Mouse (Mus musculus) lung, embryonic 14.5 days (tissue): Measurements from ENCODE around the gene Anks3. TPM values are rescaled to one million over a fixed set of nuclear protein-coding genes. Genes with fewer than 3 reads are reported as not detected.
A peak's percentile ranks its signal among the peaks of the same experiment; 100 is the strongest.

Experiments
- ATAC-seq: fragments of 200-750 bp; cut with Nextera tagmentation; 2 replicates; pipeline ENCODE4 v1.8.0; 2017; ENCODE audit warnings: mild to moderate bottlenecking, moderate TSS enrichment, moderate library complexity; ENCODE audit not compliant: insufficient read depth
- DNase-seq: peaks from one replicate; pipeline ENCODE4 v3.0.0-alpha.2; 2015
- H3K27ac ChIP-seq: fragments of 300-500 bp; sonication (generic); 2 replicates; pipeline ENCODE4 v1.5.1; 2014; ENCODE audit warnings: low read depth, mild to moderate bottlenecking, moderate library complexity
- H3K27me3 ChIP-seq: fragments of 300-500 bp; sonication (generic); 2 replicates; pipeline ENCODE4 v1.6.1; 2014; ENCODE audit warnings: low read length, control low read depth; ENCODE audit not compliant: insufficient read depth
- H3K36me3 ChIP-seq: fragments of 300-500 bp; sonication (generic); 2 replicates; pipeline ENCODE4 v1.6.1; 2014; ENCODE audit warnings: control low read depth; ENCODE audit not compliant: insufficient read depth
- H3K4me1 ChIP-seq: fragments of 300-500 bp; sonication (generic); 2 replicates; pipeline ENCODE4 v1.6.1; 2014; ENCODE audit warnings: antibody characterized with exemption, control low read depth; ENCODE audit not compliant: insufficient read depth
- H3K4me2 ChIP-seq: fragments of 300-500 bp; sonication (generic); 2 replicates; pipeline ENCODE4 v1.6.1; 2014; ENCODE audit warnings: mild to moderate bottlenecking
- H3K4me3 ChIP-seq: fragments of 300-500 bp; sonication (generic); 2 replicates; pipeline ENCODE4 v1.5.1; 2014; ENCODE audit warnings: low read depth, low read length
- H3K9ac ChIP-seq: fragments of 300-500 bp; sonication (generic); 2 replicates; pipeline ENCODE4 v1.6.1; 2014
- H3K9me3 ChIP-seq: fragments of 300-500 bp; sonication (generic); 2 replicates; pipeline ENCODE4 v1.6.1; 2016; ENCODE audit warnings: low read depth, low read length, control low read depth
- CTCF ChIP-seq: IDR thresholded peaks from 2 replicates; pipeline ENCODE4 v1.5.1; 2016; ENCODE audit warnings: antibody characterized with exemption, low read depth
- WGBS: fragments of 180-500 bp; shearing (Covaris S2); extraction: QIAGEN DNeasy Blood & Tissue Kit; methylation state at CpG from one replicate; pipeline ENCODE4 v1.1.7; 2014; 5-methylcytosine and 5-hydroxymethylcytosine counted together
- polyA plus RNA-seq: library from polyadenylated mRNA; unstranded; fragments of >200 nt; fragmentation: Nextera tagmentation; extraction: Ambion mirVana; gene quantifications from 2 replicates; pipeline ENCODE4 v1.2.1, GENCODE M21; 2014

Anks3 gene
- polyA plus RNA-seq, 1 experiment from 2014 or later, result 53.1 TPM

- no peaks in the 10 kb centered on the region for H3K9me3 ChIP-seq
- peaks cover 82% of the 10 kb centered on the region for H3K36me3 ChIP-seq
- no peaks in the 10 kb centered on the region for H3K4me1 ChIP-seq
- TF ChIP-seq CTCF, result no peak
- no peaks in the 10 kb centered on the region for H3K27me3 ChIP-seq
- no peak overlapping the region for H3K27ac ChIP-seq
- no peak overlapping the region for H3K4me2 ChIP-seq
- WGBS, result 88% methylated on average over 5 of the region's 5 CpGs
- H3K4me3 ChIP-seq, result no peak overlapping the region
- no peak overlapping the region for H3K9ac ChIP-seq
- ATAC-seq (no peak), DNase-seq (no peak)
Observed at GRCm38 (mm10) chr16:4923996-4924395, 40.0 kb downstream of the Anks3 start.

- H3K36me3 ChIP-seq, result peaks cover 75% of the 10 kb centered on the region
- H3K4me3 ChIP-seq, result no peak overlapping the region
- no peak overlapping the region for H3K9ac ChIP-seq
- H3K9me3 ChIP-seq, result no peaks in the 10 kb centered on the region
- H3K4me2 ChIP-seq, result no peak overlapping the region
- H3K27ac ChIP-seq, result no peak overlapping the region
- no peak for TF ChIP-seq CTCF
- WGBS, result 86% methylated on average over 6 of the region's 6 CpGs
- no peak for DNase-seq
- H3K27me3 ChIP-seq, result no peaks in the 10 kb centered on the region
- no peaks in the 10 kb centered on the region for H3K4me1 ChIP-seq
- ATAC-seq, result no peak
Observed at GRCm38 (mm10) chr16:4922481-4922880, 41.5 kb downstream of the Anks3 start.

DNA sequence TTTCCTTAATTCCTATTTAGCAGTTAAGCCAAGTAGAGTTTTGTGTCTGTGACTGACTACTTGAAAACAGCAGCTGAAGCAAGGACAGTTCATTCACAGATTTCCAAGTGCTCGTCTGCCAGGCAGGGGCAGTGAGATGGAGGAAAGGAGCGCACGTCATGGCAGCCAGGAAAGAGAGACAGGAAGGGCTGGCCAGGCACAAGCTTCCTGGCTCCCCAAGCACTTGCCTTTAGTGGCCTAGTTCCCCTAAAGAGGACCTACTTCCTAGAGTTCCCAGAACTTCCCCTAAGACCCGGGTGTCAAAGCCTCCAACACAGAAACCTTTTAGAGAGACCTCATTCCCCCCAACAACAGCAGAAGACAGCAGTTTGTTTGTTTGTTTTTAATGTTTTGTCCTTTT is 43.4 kb downstream of the Anks3 start:
- no peaks in the 10 kb centered on the region for H3K4me1 ChIP-seq
- no peak overlapping the region for H3K4me2 ChIP-seq
- no peaks in the 10 kb centered on the region for H3K27me3 ChIP-seq
- no peak for TF ChIP-seq CTCF
- H3K27ac ChIP-seq, result no peak overlapping the region
- ATAC-seq (no peak), DNase-seq (peak; percentile 14)
- WGBS, result 67% methylated on average over 4 of the region's 4 CpGs
- H3K4me3 ChIP-seq, result no peak overlapping the region
- no peak overlapping the region for H3K9ac ChIP-seq
- peaks cover 74% of the 10 kb centered on the region for H3K36me3 ChIP-seq
- no peaks in the 10 kb centered on the region for H3K9me3 ChIP-seq

- no peak overlapping the region for H3K4me2 ChIP-seq
- H3K4me1 ChIP-seq, result no peaks in the 10 kb centered on the region; the same call in 1 of the 2 replicates
- DNase-seq (no peak), ATAC-seq (no peak)
- peaks cover 72% of the 10 kb centered on the region for H3K36me3 ChIP-seq
- H3K27ac ChIP-seq, result no peak overlapping the region
- WGBS, result 94% methylated on average over 2 of the region's 2 CpGs
- no peak for TF ChIP-seq CTCF
- H3K27me3 ChIP-seq, result no peaks in the 10 kb centered on the region
- no peak overlapping the region for H3K4me3 ChIP-seq
- H3K9ac ChIP-seq, result no peak overlapping the region
- H3K9me3 ChIP-seq, result no peaks in the 10 kb centered on the region
Observed at GRCm38 (mm10) chr16:4916608-4917007, 47.4 kb downstream of the Anks3 start.

DNA sequence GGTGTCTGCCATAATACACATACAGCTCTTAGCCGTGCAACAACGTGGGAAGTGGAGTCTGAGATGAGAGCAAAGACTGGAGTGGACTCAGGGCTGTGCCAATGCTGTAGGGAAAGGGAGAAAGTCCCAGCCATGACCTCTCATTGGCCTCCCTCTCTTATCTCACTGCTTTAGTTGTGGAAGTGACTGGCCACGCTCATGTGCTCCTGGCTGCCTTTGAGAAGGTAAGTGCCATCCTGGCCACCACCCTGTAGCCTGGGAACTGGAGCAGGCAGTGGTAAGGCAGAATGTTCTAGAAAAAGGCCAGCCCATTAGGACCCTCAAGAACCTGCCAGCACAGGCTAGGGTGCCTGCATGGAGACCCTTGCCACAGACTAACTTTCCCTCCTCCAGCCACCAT is 48.1 kb downstream of the Anks3 start:
- no peak for TF ChIP-seq CTCF
- no peak for ATAC-seq
- Histone ChIP-seq H3K27me3 (no peaks in the 10 kb centered on the region), H3K4me2 (no peak overlapping the region), H3K36me3 (peaks cover 77% of the 10 kb centered on the region), H3K9me3 (no peaks in the 10 kb centered on the region), H3K4me3 (no peak overlapping the region), H3K27ac (no peak overlapping the region), H3K9ac (no peak overlapping the region), H3K4me1 (no peaks in the 10 kb centered on the region; the same call in 1 of the 2 replicates)
- no peak for DNase-seq
- 80% methylated on average over 3 of the region's 3 CpGs for WGBS

DNA sequence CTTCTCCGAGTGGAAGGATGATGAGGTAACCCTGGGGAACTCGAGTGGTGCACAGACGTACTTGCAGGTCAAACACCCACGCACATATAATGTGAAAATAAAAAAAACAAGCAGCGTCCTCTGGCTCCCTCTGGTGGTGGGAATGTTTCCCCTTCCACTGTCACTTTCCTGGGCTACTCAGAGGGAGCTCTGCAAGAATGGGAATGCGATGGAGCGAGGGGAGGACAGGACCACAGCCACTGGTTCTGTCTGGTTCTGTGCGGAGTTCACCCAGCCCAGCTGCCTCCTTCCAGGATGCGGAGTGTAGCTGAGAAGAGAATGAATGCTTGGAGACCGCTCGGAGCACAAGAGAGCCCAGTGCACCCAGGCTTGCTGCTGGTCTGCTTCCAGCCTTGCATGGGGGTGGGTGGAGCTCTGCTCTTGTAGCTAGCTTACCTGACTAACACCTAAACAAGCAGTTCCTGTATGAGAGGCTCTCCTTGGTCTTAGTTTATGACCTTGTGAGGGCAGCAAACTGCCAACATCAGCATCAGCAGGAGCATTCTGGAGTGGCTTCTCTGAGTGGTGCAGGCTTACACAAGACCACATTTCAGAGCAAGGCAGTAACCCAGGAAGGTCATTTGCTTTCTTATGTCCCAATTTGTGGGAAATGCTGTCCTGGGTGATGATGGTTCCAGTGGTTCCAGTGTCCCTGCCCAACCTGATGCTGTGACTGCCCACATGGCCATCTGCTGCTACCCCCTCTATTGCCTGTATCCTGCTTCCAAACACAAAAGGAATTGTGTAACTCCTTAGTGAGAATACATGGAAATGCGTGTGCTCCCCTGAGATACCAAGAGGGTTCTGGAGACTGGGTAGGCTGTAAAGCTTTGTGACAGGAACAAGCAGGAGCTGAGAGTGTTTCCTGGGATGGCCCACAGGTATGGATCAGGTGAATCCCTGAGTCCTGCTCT is 49.9 kb downstream of the Anks3 start:
- H3K9me3 ChIP-seq, result no peaks in the 10 kb centered on the region
- H3K9ac ChIP-seq, result 0 out of 2 replicates have a peak overlapping the region, but pooled peaks have one; percentile 29
- ATAC-seq, result peak; percentile 81
- H3K4me2 ChIP-seq, result peak overlapping the region; percentile 38
- TF ChIP-seq CTCF, result peak; percentile 98
- H3K27me3 ChIP-seq, result no peaks in the 10 kb centered on the region
- 32% methylated on average over 12 of the region's 12 CpGs for WGBS
- peak overlapping the region; percentile 83; the same call in 1 of the 2 replicates for H3K27ac ChIP-seq
- H3K36me3 ChIP-seq, result peaks cover 78% of the 10 kb centered on the region
- H3K4me3 ChIP-seq, result no peak overlapping the region
- DNase-seq, result peak; percentile 94
- no peaks in the 10 kb centered on the region; the same call in 1 of the 2 replicates for H3K4me1 ChIP-seq
